Mouse (Mus musculus): ENCODE data around the gene Kitl. TPM values are rescaled to one million over a fixed set of nuclear protein-coding genes. Genes with fewer than 3 reads are reported as not detected.
A peak's percentile ranks its signal among the peaks of the same experiment; 100 is the strongest.

The Kitl gene
- 33.0 and 39.4 TPM in 2 replicates for polyA plus RNA-seq (2012; rRNA removed)

DNA sequence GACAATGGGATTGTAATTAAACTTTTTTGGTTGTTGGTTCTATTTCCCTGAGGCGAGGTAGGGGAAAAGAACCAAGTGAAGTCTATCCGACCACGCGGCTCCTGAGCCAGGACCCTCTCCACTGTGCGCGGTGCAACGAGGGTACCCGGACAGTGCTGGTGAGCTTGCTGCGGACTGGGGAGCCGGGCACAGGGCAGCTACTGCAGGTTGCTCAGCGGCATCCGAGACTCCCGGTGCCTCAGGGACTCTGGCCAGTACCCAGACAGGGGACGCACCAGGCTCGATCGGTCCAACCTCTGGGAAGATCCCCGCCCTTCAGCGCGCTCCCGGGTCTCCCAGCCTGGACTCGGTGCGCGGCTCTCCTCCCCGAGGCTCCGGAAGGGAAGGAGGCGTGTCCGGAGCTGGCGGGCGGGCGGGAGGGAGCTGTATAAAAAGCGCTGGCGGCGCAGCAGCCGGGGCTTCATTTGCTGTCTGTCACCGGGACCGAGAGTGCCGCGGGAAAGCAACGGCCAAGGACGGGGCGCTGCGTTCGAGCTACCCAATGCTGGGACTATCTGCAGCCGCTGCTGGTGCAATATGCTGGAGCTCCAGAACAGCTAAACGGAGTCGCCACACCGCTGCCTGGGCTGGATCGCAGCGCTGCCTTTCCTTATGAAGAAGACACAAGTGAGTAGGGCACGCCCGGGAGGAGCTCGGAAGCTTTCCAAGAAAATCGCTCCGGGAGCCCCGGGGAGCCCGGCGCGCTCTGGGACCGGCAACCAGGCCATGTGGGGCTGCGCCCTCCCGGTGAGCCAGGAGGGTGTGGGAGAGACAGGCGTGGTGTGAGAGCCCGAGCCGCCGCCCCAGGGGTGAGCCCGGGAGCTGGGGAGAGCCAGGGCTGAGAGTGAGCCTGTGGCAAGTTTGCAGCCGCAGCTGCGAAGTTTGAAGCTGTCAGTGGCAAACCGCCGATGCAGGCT, at the start of gene Kitl:
Gene Kitl, plus strand, starts transcription at position 261 of the 956 bp plus-strand sequence.
- 1% methylated on average over 70 of the region's 70 CpGs for WGBS
- TF ChIP-seq POLR2A (IDR thresholded peaks at IDR 0.05; ENCODE audit: borderline replicate concordance, insufficient read depth, low read length) (no peak), CTCF (IDR thresholded peaks at IDR 0.05; ENCODE audit: borderline replicate concordance, insufficient read depth, low read depth, low read length) (no peak)
- Histone ChIP-seq H3K27me3 (ENCODE audit: control insufficient read depth, insufficient read depth, low read length) (no peaks in the 10 kb centered on the region; the same call in 1 of the 2 replicates), H3K27ac (ENCODE audit: insufficient read depth, low read length) (no peak within 1 kb of the TSS), H3K4me1 (ENCODE audit: control insufficient read depth, insufficient read depth, low read length) (no peaks in the 10 kb centered on the region), H3K4me3 (replicated peaks; ENCODE audit: insufficient read depth, low read depth, low read length) (peak within 1 kb of the TSS; percentile 56)
- peak; percentile 32 to 46 for DNase-seq

DNA sequence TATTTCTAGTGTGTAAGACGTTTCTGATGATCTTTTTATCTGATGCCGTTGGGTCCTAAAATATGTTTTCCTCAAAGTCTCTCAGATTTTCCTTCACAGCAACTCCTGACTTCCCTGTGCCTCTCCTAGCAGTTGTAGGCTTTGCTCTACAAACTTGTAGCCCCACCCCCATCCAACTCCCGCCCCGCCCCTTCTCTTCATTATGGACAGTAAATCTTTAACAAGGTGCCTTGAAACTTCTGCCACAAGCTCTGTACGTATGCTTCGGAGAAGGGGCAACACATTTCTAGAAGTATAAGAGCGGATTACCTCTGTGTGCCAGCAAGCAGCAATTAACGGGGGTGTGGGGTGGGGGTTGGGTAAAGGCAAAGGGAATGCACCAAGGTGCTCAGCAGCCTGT, 42.6 kb upstream of the Kitl start:
- H3K27ac ChIP-seq (ENCODE audit: insufficient read depth, low read length), result no peak overlapping the region
- H3K4me1 ChIP-seq (ENCODE audit: control insufficient read depth, insufficient read depth, low read length), result no peaks in the 10 kb centered on the region
- no peak overlapping the region for H3K4me3 ChIP-seq (replicated peaks; ENCODE audit: insufficient read depth, low read depth, low read length)
- no peaks in the 10 kb centered on the region for H3K27me3 ChIP-seq (ENCODE audit: control insufficient read depth, insufficient read depth, low read length)
- WGBS, result 82% methylated on average over 8 of the region's 8 CpGs
- DNase-seq, result no peak
- TF ChIP-seq POLR2A (IDR thresholded peaks at IDR 0.05; ENCODE audit: borderline replicate concordance, insufficient read depth, low read length) (no peak), CTCF (IDR thresholded peaks at IDR 0.05; ENCODE audit: borderline replicate concordance, insufficient read depth, low read depth, low read length) (no peak)

DNA sequence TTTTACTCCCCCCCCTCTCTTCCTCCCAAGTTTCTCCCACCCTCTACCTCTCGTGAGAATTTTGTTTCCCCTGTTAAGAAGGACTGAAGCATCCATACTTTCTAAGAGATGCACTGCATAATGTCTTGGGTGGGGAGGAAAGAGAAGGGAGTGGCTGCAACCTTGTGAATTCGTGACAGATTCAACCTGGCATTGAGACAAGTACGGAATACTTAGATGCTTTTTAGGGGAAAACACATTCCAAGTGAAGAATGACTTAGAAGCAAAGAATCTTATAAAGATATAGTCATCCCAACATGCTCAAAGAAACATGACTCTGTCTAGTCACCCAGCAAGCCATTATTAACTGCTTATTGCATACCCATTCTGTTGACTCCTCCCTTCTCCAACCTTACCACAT, 35.3 kb upstream of the Kitl start:
- no peaks in the 10 kb centered on the region for H3K4me1 ChIP-seq (ENCODE audit: control insufficient read depth, insufficient read depth, low read length)
- 76% methylated on average over 3 of the region's 3 CpGs for WGBS
- no peaks in the 10 kb centered on the region for H3K27me3 ChIP-seq (ENCODE audit: control insufficient read depth, insufficient read depth, low read length)
- H3K4me3 ChIP-seq (replicated peaks; ENCODE audit: insufficient read depth, low read depth, low read length), result no peak overlapping the region
- no peak overlapping the region for H3K27ac ChIP-seq (ENCODE audit: insufficient read depth, low read length)
- no peak for TF ChIP-seq CTCF (IDR thresholded peaks at IDR 0.05; ENCODE audit: borderline replicate concordance, insufficient read depth, low read depth, low read length)
- DNase-seq, result no peak

DNA sequence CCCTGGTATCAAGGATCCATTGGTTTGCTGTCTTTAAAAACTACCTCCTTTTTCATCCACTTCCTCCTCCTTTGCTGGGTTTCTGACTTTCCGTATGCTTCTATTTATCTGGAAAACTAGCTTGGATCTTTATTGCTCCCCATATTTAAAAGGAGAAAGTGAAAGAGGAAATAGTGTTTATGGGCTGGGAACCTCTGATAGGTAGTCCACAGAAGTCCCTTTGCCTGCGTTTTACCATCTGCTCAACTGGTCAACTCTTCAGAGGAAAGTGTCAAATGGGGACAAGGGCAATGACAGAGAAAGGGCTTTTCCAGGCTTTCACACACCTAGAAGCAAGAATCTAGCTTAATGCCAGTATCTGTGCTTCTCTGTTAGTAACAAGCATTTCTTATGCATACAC, 34.5 kb upstream of the Kitl start:
- DNase-seq, result no peak
- no peaks in the 10 kb centered on the region for H3K27me3 ChIP-seq (ENCODE audit: control insufficient read depth, insufficient read depth, low read length)
- 93% methylated on average over 2 of the region's 2 CpGs for WGBS
- H3K27ac ChIP-seq (ENCODE audit: insufficient read depth, low read length), result no peak overlapping the region
- TF ChIP-seq CTCF (IDR thresholded peaks at IDR 0.05; ENCODE audit: borderline replicate concordance, insufficient read depth, low read depth, low read length), result no peak
- no peak for TF ChIP-seq POLR2A (IDR thresholded peaks at IDR 0.05; ENCODE audit: borderline replicate concordance, insufficient read depth, low read length)
- H3K4me3 ChIP-seq (replicated peaks; ENCODE audit: insufficient read depth, low read depth, low read length), result no peak overlapping the region
- H3K4me1 ChIP-seq (ENCODE audit: control insufficient read depth, insufficient read depth, low read length), result no peaks in the 10 kb centered on the region

DNA sequence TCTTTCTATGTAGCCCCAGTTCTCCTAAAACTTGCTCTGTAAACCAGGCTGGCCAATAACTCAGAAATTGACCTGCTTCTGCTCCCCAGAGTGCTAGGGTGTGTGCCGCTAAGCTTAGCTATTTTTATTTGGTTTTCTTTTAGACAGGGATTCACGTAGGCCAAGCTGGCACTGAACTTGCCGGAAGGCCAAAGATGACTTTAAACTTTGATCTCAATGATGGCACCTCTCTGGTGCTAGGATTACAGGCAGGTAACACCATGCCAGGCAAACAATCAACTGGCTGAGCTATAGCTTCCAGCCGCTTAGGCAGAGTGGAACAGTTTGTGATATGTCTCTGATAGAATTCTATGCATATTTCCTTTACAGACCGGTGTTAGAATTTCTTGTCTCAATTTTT, 33.5 kb upstream of the Kitl start:
- H3K27me3 ChIP-seq (ENCODE audit: control insufficient read depth, insufficient read depth, low read length), result no peaks in the 10 kb centered on the region
- H3K4me1 ChIP-seq (ENCODE audit: control insufficient read depth, insufficient read depth, low read length), result no peaks in the 10 kb centered on the region
- WGBS, result 89% methylated on average over 5 of the region's 5 CpGs
- TF ChIP-seq POLR2A (IDR thresholded peaks at IDR 0.05; ENCODE audit: borderline replicate concordance, insufficient read depth, low read length) (no peak), CTCF (IDR thresholded peaks at IDR 0.05; ENCODE audit: borderline replicate concordance, insufficient read depth, low read depth, low read length) (no peak)
- no peak overlapping the region for H3K4me3 ChIP-seq (replicated peaks; ENCODE audit: insufficient read depth, low read depth, low read length)
- DNase-seq, result no peak
- no peak overlapping the region for H3K27ac ChIP-seq (ENCODE audit: insufficient read depth, low read length)

DNA sequence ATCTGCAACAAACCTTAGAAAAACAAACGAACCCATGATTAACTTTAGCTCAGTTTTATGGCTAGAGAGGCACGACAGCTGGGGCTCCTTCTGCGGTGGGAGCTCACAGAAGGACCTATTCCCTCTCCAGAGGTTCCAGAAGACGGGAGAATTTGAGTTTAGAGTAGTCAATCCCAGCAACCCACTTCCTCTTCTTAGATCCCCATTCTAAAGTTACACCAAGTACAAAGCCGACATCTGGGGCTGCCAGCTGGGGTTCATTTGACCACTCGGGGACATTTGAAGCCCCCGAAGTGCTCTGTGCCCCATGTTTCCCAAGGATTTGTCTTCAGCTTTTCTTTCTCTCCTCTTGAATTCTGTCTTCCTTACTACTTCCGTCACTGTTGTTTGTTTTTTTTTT, 28.7 kb upstream of the Kitl start:
- H3K4me1 ChIP-seq (ENCODE audit: control insufficient read depth, insufficient read depth, low read length), result no peaks in the 10 kb centered on the region
- TF ChIP-seq CTCF (IDR thresholded peaks at IDR 0.05; ENCODE audit: borderline replicate concordance, insufficient read depth, low read depth, low read length), result no peak
- no peak for TF ChIP-seq POLR2A (IDR thresholded peaks at IDR 0.05; ENCODE audit: borderline replicate concordance, insufficient read depth, low read length)
- H3K27ac ChIP-seq (ENCODE audit: insufficient read depth, low read length), result no peak overlapping the region
- DNase-seq, result no peak
- H3K27me3 ChIP-seq (ENCODE audit: control insufficient read depth, insufficient read depth, low read length), result no peaks in the 10 kb centered on the region
- no peak overlapping the region for H3K4me3 ChIP-seq (replicated peaks; ENCODE audit: insufficient read depth, low read depth, low read length)
- WGBS, result 85% methylated on average over 8 of the region's 8 CpGs

DNA sequence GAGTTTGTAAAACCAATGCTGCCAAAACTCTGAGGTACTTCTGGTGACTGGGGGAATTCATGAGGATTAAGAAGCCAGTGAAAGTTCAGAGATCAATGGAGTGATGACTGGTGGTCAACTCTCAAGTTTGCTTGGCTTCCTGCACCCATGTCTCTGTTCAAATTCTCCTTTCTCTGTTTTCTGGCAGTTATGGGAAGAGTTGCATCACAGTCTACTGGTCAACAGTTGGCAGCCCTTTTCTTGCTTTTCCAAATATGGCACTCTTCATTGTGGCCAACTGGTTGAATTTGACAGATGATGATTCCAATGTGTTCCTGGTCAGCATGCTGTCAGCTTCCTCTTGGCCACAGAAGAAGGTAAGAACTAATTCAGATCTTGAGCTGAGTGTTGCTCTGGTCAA, 25.7 kb upstream of the Kitl start:
- Histone ChIP-seq H3K27ac (ENCODE audit: insufficient read depth, low read length) (no peak overlapping the region), H3K4me1 (ENCODE audit: control insufficient read depth, insufficient read depth, low read length) (no peaks in the 10 kb centered on the region), H3K27me3 (ENCODE audit: control insufficient read depth, insufficient read depth, low read length) (no peaks in the 10 kb centered on the region), H3K4me3 (replicated peaks; ENCODE audit: insufficient read depth, low read depth, low read length) (no peak overlapping the region)
- DNase-seq, result no peak
- no peak for TF ChIP-seq CTCF (IDR thresholded peaks at IDR 0.05; ENCODE audit: borderline replicate concordance, insufficient read depth, low read depth, low read length)
- no peak for TF ChIP-seq POLR2A (IDR thresholded peaks at IDR 0.05; ENCODE audit: borderline replicate concordance, insufficient read depth, low read length)

DNA sequence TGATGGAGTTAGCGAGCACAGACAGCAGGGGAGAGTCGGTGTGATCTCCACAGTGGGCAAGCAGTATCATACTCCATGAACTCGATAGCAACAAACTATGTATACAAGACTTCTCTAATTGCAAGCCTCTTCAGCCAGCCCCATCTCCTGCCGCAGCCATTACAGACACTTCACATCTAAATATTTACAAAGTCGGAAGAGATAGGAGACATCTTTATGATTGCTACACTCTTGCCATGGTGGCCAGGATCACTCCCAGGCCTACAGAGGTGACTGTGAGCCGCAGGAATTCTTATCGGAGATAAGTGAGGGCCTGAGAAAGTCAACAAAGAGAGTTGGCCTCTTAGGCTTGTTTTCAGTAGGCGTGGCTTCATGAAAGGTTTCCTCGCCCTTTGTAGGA, 23.3 kb upstream of the Kitl start:
- Histone ChIP-seq H3K4me3 (replicated peaks; ENCODE audit: insufficient read depth, low read depth, low read length) (no peak overlapping the region), H3K27ac (ENCODE audit: insufficient read depth, low read length) (no peak overlapping the region), H3K27me3 (ENCODE audit: control insufficient read depth, insufficient read depth, low read length) (no peaks in the 10 kb centered on the region), H3K4me1 (ENCODE audit: control insufficient read depth, insufficient read depth, low read length) (no peaks in the 10 kb centered on the region)
- TF ChIP-seq POLR2A (IDR thresholded peaks at IDR 0.05; ENCODE audit: borderline replicate concordance, insufficient read depth, low read length) (no peak), CTCF (IDR thresholded peaks at IDR 0.05; ENCODE audit: borderline replicate concordance, insufficient read depth, low read depth, low read length) (no peak)
- DNase-seq, result no peak
- 69% methylated on average over 9 of the region's 9 CpGs for WGBS
